Mouse (Mus musculus) C2C12 (cell line): ENCODE data around the gene Gm10306. TPM values are rescaled to one million over a fixed set of nuclear protein-coding genes. Genes with fewer than 3 reads are reported as not detected.
A peak's percentile ranks its signal among the peaks of the same experiment; 100 is the strongest.

Experiments used
- H3K27me3 ChIP-seq: one replicate; pipeline ENCODE4 v1.6.1; 2011; ENCODE audit not compliant: control insufficient read depth, insufficient read depth, insufficient read length
- H3K36me3 ChIP-seq: one replicate; pipeline ENCODE4 v1.6.1; 2011; ENCODE audit not compliant: control insufficient read depth, insufficient read depth
- H3K4me3 ChIP-seq: one replicate; pipeline ENCODE4 v1.5.1; 2011; ENCODE audit warnings: mild to moderate bottlenecking, control low read depth; ENCODE audit not compliant: poor library complexity, insufficient read depth, severe bottlenecking
- H3K79me2 ChIP-seq: one replicate; pipeline ENCODE4 v1.6.1; 2011; ENCODE audit not compliant: control insufficient read depth, insufficient read depth
- H3K79me3 ChIP-seq: one replicate; pipeline ENCODE4 v1.6.1; 2011; ENCODE audit warnings: low read depth, control low read depth
- H3ac ChIP-seq: one replicate; pipeline ENCODE3; 2011; ENCODE audit warnings: low read depth; ENCODE audit not compliant: control insufficient read depth, insufficient read length
- CEBPB ChIP-seq: IDR thresholded peaks from one replicate; pipeline ENCODE4 v1.6.1; 2011; ENCODE audit warnings: low read depth, mild to moderate bottlenecking, control low read depth, moderate library complexity
- CTCF ChIP-seq: IDR thresholded peaks from one replicate; pipeline ENCODE4 v1.5.1; 2011; ENCODE audit not compliant: control insufficient read depth, insufficient read depth, insufficient read length
- FOSL1 ChIP-seq: IDR thresholded peaks from one replicate; pipeline ENCODE4 v1.8.0; 2011; ENCODE audit warnings: mild to moderate bottlenecking, low read length; ENCODE audit not compliant: poor library complexity, insufficient read depth, severe bottlenecking
- MAX ChIP-seq: IDR thresholded peaks from one replicate; pipeline ENCODE4 v1.6.1; 2011; ENCODE audit warnings: mild to moderate bottlenecking, control low read depth
- MYOD1 ChIP-seq: IDR thresholded peaks from one replicate; pipeline ENCODE4 v1.6.1; 2011; ENCODE audit warnings: low read depth; ENCODE audit not compliant: control insufficient read depth, insufficient read length
- MYOG ChIP-seq: IDR thresholded peaks from one replicate; pipeline ENCODE4 v1.6.1; 2011; ENCODE audit not compliant: control insufficient read depth, insufficient read length; ENCODE audit errors: extremely low read depth
- USF1 ChIP-seq: IDR thresholded peaks from one replicate; pipeline ENCODE4 v1.6.1; 2011; ENCODE audit warnings: low read depth, mild to moderate bottlenecking, control low read depth, moderate library complexity
- polyA plus RNA-seq: library from polyadenylated mRNA; unstranded; fragments of >200 nt; fragmentation: generic; extraction: Trizol; gene quantifications from one replicate; pipeline ENCODE4 v1.2.1, GENCODE M21; 2012; ENCODE audit warnings: missing spikeins

Gene Gm10306
- polyA plus RNA-seq, 1 experiment, result not detected

DNA sequence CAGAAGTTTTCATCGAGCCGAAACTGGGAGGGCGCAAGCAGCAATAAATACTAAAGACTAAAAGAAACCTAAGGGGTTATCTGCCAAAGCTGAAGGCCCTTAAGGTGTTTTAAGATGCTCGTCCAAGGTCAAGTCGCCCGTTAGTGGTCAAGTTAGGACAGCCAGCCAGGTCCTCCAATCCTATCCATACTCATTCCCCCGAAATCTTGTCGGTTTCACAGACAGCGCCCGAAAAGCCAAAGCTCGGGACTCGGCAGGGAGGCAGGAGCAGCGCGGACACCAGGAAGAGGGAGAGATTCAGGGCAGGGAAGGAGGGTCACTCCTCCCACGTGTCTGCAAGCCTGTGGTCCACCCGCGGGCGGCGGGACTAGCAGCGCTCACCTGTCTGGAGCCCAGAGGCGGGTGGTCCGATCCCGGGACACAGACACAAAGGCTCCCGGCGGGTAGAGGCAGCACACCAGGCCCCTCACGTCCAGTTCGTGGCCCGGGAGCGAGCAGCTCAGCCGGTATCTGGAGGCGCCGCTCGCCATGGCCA is 46.2 kb downstream of the Gm10306 start:
- Histone ChIP-seq H3K27me3 (no peaks in the 10 kb centered on the region), H3K4me3 (peak overlapping the region; percentile 99), H3ac (peak overlapping the region; percentile 99), H3K36me3 (peaks cover 6% of the 10 kb centered on the region), H3K79me2 (peaks cover 65% of the 10 kb centered on the region), H3K79me3 (peaks cover 51% of the 10 kb centered on the region)
- TF ChIP-seq MAX (no peak), FOSL1 (no peak), MYOG (no peak), MYOD1 (no peak), CTCF (no peak), CEBPB (no peak), USF1 (no peak)

DNA sequence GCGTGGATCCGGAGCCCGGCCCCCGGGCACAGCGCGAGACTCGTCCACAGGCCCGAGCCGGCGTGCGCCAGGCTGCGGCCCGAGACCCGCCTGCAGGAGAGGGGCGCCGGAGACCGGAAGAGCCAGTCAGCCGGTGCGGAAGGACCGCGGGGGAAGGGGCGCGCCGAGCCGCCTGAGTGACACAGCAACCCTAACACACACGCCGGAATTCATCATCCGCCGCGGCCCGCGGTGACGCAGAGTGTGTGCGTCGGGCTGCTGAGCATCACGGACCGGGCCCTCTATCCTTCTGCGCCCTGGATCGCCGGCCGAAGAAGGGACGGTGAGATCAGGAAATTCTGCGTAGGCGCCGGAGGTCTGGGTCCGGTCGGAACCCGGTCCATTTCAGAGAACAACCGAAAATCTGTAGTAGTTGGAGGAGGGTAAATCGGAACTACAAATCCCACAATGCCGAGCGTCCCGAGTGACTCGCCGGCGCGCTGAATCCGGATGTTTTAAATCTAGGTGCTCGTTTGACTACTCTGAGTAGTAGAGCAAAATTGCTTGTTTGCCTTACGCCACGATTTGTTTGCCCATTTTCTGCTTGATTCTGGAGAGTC is 46.8 kb downstream of the Gm10306 start, which contains the start of gene Plaa:
Gene Plaa (minus strand): TSS at position 214 of the 599 bp plus-strand sequence.
- peaks cover 6% of the 10 kb centered on the region for H3K36me3 ChIP-seq
- H3K27me3 ChIP-seq, result no peaks in the 10 kb centered on the region
- peak within 1 kb of the TSS; percentile 99 for H3ac ChIP-seq
- H3K79me2 ChIP-seq, result peaks cover 59% of the 10 kb centered on the region
- peak within 1 kb of the TSS; percentile 99 for H3K4me3 ChIP-seq
- H3K79me3 ChIP-seq, result peaks cover 46% of the 10 kb centered on the region
- TF ChIP-seq MYOG (no peak), MAX (peak; percentile 15), MYOD1 (no peak), FOSL1 (no peak), CEBPB (no peak), CTCF (no peak), USF1 (no peak)

DNA sequence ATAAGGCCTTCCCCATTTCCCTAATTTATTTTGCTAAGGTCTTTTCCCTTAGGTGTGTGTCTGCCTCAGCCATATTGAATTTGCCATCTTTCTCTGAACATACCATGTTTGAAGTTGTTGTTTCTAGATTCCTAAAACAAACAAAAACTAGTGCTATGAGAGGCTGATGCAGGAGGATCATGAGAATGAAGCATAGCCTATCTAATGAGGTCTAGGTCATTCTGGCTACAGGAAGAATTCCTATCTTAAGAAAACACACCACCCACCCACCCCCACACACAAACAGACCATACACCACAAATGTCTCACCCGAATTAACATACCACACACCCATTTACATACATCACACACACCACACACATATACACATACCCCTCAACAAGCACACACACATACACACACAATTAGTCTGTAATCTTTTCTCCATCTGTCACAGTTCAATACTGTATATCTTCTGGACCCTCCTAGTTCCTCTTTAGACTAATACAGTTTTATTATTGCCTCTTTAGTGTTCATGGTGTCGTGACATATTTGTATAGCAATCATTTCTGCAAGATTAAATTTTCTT is 48.2 kb downstream of the Gm10306 start:
- no peak overlapping the region for H3K4me3 ChIP-seq
- no peaks in the 10 kb centered on the region for H3K36me3 ChIP-seq
- no peak overlapping the region for H3ac ChIP-seq
- TF ChIP-seq FOSL1 (no peak), USF1 (no peak), MYOG (no peak), MYOD1 (no peak), CEBPB (no peak)
- H3K27me3 ChIP-seq, result no peaks in the 10 kb centered on the region
- peaks cover 45% of the 10 kb centered on the region for H3K79me2 ChIP-seq
- H3K79me3 ChIP-seq, result peaks cover 33% of the 10 kb centered on the region

DNA sequence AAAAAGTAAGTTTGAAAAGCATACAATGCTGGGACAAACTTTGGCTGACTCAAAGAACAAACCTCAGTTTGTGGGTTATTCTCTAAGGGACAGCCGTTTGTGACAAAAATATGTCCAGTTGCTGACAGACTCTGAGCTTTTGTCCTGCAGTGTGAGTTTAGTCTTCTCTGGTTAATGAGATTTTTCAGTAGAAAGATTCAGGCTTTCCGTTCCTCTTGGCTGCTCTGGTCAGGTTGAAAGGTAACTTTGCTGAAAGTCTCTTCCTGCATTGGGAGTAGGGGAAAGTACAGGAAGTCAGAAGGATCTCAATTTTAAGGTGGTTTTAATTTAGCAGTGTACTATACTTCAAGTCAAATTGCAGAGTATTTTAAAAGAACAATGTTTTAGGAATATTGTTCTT is 49.2 kb downstream of the Gm10306 start:
- Histone ChIP-seq H3K79me2 (peaks cover 35% of the 10 kb centered on the region), H3K79me3 (peaks cover 24% of the 10 kb centered on the region), H3ac (no peak overlapping the region), H3K36me3 (no peaks in the 10 kb centered on the region), H3K27me3 (no peaks in the 10 kb centered on the region), H3K4me3 (no peak overlapping the region)
- TF ChIP-seq CTCF, result no peak
- TF ChIP-seq FOSL1, result no peak

Other genes with a start within 250 kb of the Gm10306 start
- gene Caap1, start 250 bp downstream of the Gm10306 start, polyA plus RNA-seq, result 3.4 TPM
- gene Plaa, start 46.7 kb downstream of the Gm10306 start, polyA plus RNA-seq, result 26.5 TPM
- 9.1 TPM for gene Ift74, start 57.9 kb downstream of the Gm10306 start, polyA plus RNA-seq
- 0.04 TPM for gene Lrrc19, start 93.6 kb downstream of the Gm10306 start, polyA plus RNA-seq
- 0.01 TPM for gene Tek, start 182.7 kb downstream of the Gm10306 start, polyA plus RNA-seq